Mouse (Mus musculus) neural tube, embryonic 12.5 days (tissue): ENCODE results near the gene Pi16. TPM values are rescaled to one million over a fixed set of nuclear protein-coding genes. Genes with fewer than 3 reads are reported as not detected.

Experiments used
- ATAC-seq: fragments of 200-750 bp; cut with Nextera tagmentation; 2 replicates; pipeline ENCODE4 v1.8.0; 2017; ENCODE audit warnings: low read depth, mild to moderate bottlenecking, moderate TSS enrichment, moderate library complexity; ENCODE audit not compliant: low FRiP score
- H3K27ac ChIP-seq: fragments of 300-500 bp; sonication (generic); 2 replicates; pipeline ENCODE4 v1.5.1; 2016
- H3K27me3 ChIP-seq: fragments of 300-500 bp; sonication (generic); replicated peaks from 2 replicates; pipeline ENCODE4 v1.6.1; 2016; ENCODE audit warnings: mild to moderate bottlenecking
- H3K36me3 ChIP-seq: fragments of 300-500 bp; sonication (generic); 2 replicates; pipeline ENCODE4 v1.6.1; 2016; ENCODE audit warnings: mild to moderate bottlenecking
- H3K4me1 ChIP-seq: fragments of 300-500 bp; sonication (generic); 2 replicates; pipeline ENCODE4 v1.6.1; 2016
- H3K4me2 ChIP-seq: fragments of 300-500 bp; sonication (generic); replicated peaks from 2 replicates; pipeline ENCODE4 v1.6.1; 2016; ENCODE audit warnings: mild to moderate bottlenecking
- H3K4me3 ChIP-seq: fragments of 300-500 bp; sonication (generic); 2 replicates; pipeline ENCODE4 v1.5.1; 2016
- H3K9ac ChIP-seq: fragments of 300-500 bp; sonication (generic); 2 replicates; pipeline ENCODE4 v1.6.1; 2016; ENCODE audit warnings: mild to moderate bottlenecking
- H3K9me3 ChIP-seq: fragments of 300-500 bp; sonication (generic); 2 replicates; pipeline ENCODE4 v1.6.1; 2016; ENCODE audit warnings: mild to moderate bottlenecking
- WGBS: fragments of 180-500 bp; shearing (Covaris S2); methylation state at CpG from one replicate; pipeline ENCODE4 v1.1.7; 2016; 5-methylcytosine and 5-hydroxymethylcytosine counted together
- polyA plus RNA-seq: library from polyadenylated mRNA; unstranded; fragments of >200 nt; fragmentation: Nextera tagmentation; extraction: Ambion mirVana; gene quantifications from 2 replicates; pipeline ENCODE4 v1.2.1, GENCODE M21; 2016

Gene Pi16
- polyA plus RNA-seq, 1 experiment from 2014 or later: 1.3 TPM

- H3K4me1 ChIP-seq: peaks cover 35% of the 10 kb centered on the region
- no peak overlapping the region for H3K9ac ChIP-seq
- no peaks in the 10 kb centered on the region for H3K9me3 ChIP-seq
- WGBS: 13% methylated on average over 18 of the region's 18 CpGs
- H3K4me3 ChIP-seq: no peak overlapping the region; the same call in 1 of the 2 replicates
- no peaks in the 10 kb centered on the region for H3K36me3 ChIP-seq
- H3K27ac ChIP-seq: no peak overlapping the region
- peaks cover 63% of the 10 kb centered on the region for H3K27me3 ChIP-seq
- peak overlapping the region; percentile 38 for H3K4me2 ChIP-seq
- ATAC-seq: no peak
Observed at GRCm38 (mm10) chr17:29322603-29322962, 5.1 kb downstream of the Pi16 start.

- WGBS: 95% methylated on average over 3 of the region's 3 CpGs
- no peak overlapping the region for H3K4me3 ChIP-seq
- H3K4me2 ChIP-seq: no peak overlapping the region
- H3K27ac ChIP-seq: no peak overlapping the region
- H3K4me1 ChIP-seq: peaks cover 36% of the 10 kb centered on the region
- H3K9me3 ChIP-seq: no peaks in the 10 kb centered on the region
- no peak overlapping the region for H3K9ac ChIP-seq
- H3K27me3 ChIP-seq: peaks cover 64% of the 10 kb centered on the region
- H3K36me3 ChIP-seq: no peaks in the 10 kb centered on the region
- no peak for ATAC-seq
Observed at GRCm38 (mm10) chr17:29323625-29324024, 6.1 kb downstream of the Pi16 start.

- Histone ChIP-seq H3K4me3 (no peak overlapping the region), H3K27ac (no peak overlapping the region), H3K9me3 (no peaks in the 10 kb centered on the region), H3K4me1 (peaks cover 35% of the 10 kb centered on the region), H3K27me3 (peaks cover 46% of the 10 kb centered on the region), H3K4me2 (peak overlapping the region; percentile 64), H3K9ac (peak overlapping the region; percentile 51), H3K36me3 (peaks cover 6% of the 10 kb centered on the region; the same call in 1 of the 2 replicates)
- 45% methylated on average over 13 of the region's 13 CpGs for whole genome bisulfite sequencing
- ATAC-seq: no peak
Observed at GRCm38 (mm10) chr17:29325831-29326230, 8.4 kb downstream of the Pi16 start.

GRCm38 (mm10) chr17:29326531-29327529, 9.3 kb downstream of the Pi16 start:
- Histone ChIP-seq H3K9me3 (no peaks in the 10 kb centered on the region), H3K9ac (peak overlapping the region; percentile 51), H3K4me3 (peak overlapping the region; percentile 23), H3K27me3 (peaks cover 37% of the 10 kb centered on the region), H3K36me3 (peaks cover 16% of the 10 kb centered on the region), H3K4me2 (peak overlapping the region; percentile 64), H3K4me1 (peaks cover 33% of the 10 kb centered on the region), H3K27ac (peak overlapping the region; percentile 7; the same call in 1 of the 2 replicates)
- peak; percentile 65 for ATAC-seq
- WGBS: 11% methylated on average over 52 of the region's 52 CpGs

GRCm38 (mm10) chr17:29327691-29328090, 10.2 kb downstream of the Pi16 start:
- H3K27ac ChIP-seq: no peak overlapping the region
- H3K4me1 ChIP-seq: peaks cover 24% of the 10 kb centered on the region
- peaks cover 24% of the 10 kb centered on the region for H3K36me3 ChIP-seq
- H3K4me2 ChIP-seq: 0 out of 2 replicates have a peak overlapping the region, but pooled peaks have one; percentile 64
- no peak for ATAC-seq
- no peak overlapping the region for H3K4me3 ChIP-seq
- WGBS: 83% methylated on average over 9 of the region's 9 CpGs
- H3K9ac ChIP-seq: no peak overlapping the region
- no peaks in the 10 kb centered on the region for H3K9me3 ChIP-seq
- H3K27me3 ChIP-seq: peaks cover 28% of the 10 kb centered on the region

- WGBS: 85% methylated on average over 3 of the region's 3 CpGs
- H3K27ac ChIP-seq: no peak overlapping the region
Observed at GRCm38 (mm10) chr17:29330221-29330620, 12.7 kb downstream of the Pi16 start.

GRCm38 (mm10) chr17:29330671-29331410, 13.4 kb downstream of the Pi16 start:
- WGBS: 46% methylated on average over 5 of the region's 5 CpGs

More at GRCm38 (mm10) chr17:29330221-29330620, 12.7 kb downstream of the Pi16 start:
- Histone ChIP-seq H3K36me3 (peaks cover 45% of the 10 kb centered on the region), H3K9ac (no peak overlapping the region), H3K9me3 (no peaks in the 10 kb centered on the region), H3K4me1 (peaks cover 24% of the 10 kb centered on the region), H3K4me3 (no peak overlapping the region), H3K4me2 (no peak overlapping the region), H3K27me3 (peaks cover 14% of the 10 kb centered on the region)
- no peak for ATAC-seq

GRCm38 (mm10) chr17:29332186-29332685, 14.8 kb downstream of the Pi16 start:
- H3K27ac ChIP-seq: no peak overlapping the region
- H3K4me3 ChIP-seq: no peak overlapping the region
- H3K27me3 ChIP-seq: peaks cover 5% of the 10 kb centered on the region; the same call in 1 of the 2 replicates
- H3K4me1 ChIP-seq: peaks cover 7% of the 10 kb centered on the region
- peaks cover 65% of the 10 kb centered on the region for H3K36me3 ChIP-seq
- H3K9ac ChIP-seq: no peak overlapping the region
- H3K9me3 ChIP-seq: no peaks in the 10 kb centered on the region
- ATAC-seq: no peak
- WGBS: 89% methylated on average over 4 of the region's 4 CpGs
- no peak overlapping the region for H3K4me2 ChIP-seq

More at GRCm38 (mm10) chr17:29330671-29331410, 13.4 kb downstream of the Pi16 start:
- Histone ChIP-seq H3K9ac (no peak overlapping the region), H3K4me3 (no peak overlapping the region), H3K27me3 (peaks cover 10% of the 10 kb centered on the region), H3K36me3 (peaks cover 51% of the 10 kb centered on the region), H3K4me1 (peaks cover 21% of the 10 kb centered on the region), H3K4me2 (no peak overlapping the region), H3K27ac (no peak overlapping the region), H3K9me3 (no peaks in the 10 kb centered on the region)
- no peak for ATAC-seq

- WGBS: 93% methylated on average over 19 of the region's 19 CpGs
- Histone ChIP-seq H3K27me3 (no peaks in the 10 kb centered on the region), H3K36me3 (peaks cover 90% of the 10 kb centered on the region), H3K4me2 (no peak overlapping the region), H3K9ac (no peak overlapping the region), H3K9me3 (no peaks in the 10 kb centered on the region), H3K4me1 (peaks cover 4% of the 10 kb centered on the region), H3K4me3 (no peak overlapping the region), H3K27ac (no peak overlapping the region)
- no peak for ATAC-seq
Observed at GRCm38 (mm10) chr17:29336266-29336990, 18.9 kb downstream of the Pi16 start.

GRCm38 (mm10) chr17:29337979-29338823, 20.7 kb downstream of the Pi16 start:
- Histone ChIP-seq H3K4me2 (no peak overlapping the region), H3K27me3 (no peaks in the 10 kb centered on the region), H3K9ac (no peak overlapping the region), H3K27ac (no peak overlapping the region), H3K4me3 (no peak overlapping the region), H3K36me3 (peaks cover 81% of the 10 kb centered on the region), H3K9me3 (no peaks in the 10 kb centered on the region), H3K4me1 (peaks cover 18% of the 10 kb centered on the region)
- 91% methylated on average over 9 of the region's 9 CpGs for WGBS
- ATAC-seq: no peak
